Mouse (Mus musculus): ENCODE data around the gene Man2a2.
A peak's percentile ranks its signal among the peaks of the same experiment; 100 is the strongest.

Gene Man2a2

DNA sequence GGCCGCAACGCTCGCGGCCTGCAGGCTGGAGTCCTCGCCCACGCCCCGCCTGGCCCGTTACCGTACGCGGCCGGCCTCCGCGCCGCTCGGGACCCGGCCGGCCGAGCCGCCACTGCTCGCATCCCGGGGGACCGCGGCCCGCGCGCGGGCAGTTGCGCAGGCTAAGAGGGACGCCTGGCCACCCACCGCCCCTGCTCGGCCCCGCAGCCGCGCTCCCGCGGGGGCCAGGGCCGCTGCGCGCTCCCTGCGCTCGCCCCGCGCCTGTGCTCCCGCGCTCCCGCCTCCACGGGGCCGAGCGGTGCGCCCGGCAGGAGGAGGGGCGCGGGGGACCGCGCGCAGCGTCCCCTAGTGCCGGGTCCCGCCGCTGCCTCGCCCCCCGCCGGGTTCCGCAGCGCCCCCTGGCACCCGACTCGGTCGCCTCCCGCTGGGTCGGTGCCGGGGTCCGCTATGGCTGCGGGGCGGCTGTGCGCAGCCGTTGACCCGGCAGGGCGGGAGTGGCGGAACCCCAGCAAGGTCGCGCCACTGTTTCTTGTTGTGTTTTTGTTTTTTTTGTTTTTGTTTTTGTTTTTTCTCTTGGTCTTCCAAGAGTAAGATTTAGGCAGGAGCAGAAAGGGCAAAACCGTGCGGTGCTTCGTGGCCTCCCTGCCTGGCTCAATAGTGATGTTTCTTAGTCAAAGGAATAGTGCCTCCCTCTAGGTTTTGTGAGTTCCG lies at the start of gene Man2a2:
Gene Man2a2 (minus strand): TSS at position 335 of the 711 bp plus-strand sequence.
- DNase-seq, result peak; percentile 89

DNA sequence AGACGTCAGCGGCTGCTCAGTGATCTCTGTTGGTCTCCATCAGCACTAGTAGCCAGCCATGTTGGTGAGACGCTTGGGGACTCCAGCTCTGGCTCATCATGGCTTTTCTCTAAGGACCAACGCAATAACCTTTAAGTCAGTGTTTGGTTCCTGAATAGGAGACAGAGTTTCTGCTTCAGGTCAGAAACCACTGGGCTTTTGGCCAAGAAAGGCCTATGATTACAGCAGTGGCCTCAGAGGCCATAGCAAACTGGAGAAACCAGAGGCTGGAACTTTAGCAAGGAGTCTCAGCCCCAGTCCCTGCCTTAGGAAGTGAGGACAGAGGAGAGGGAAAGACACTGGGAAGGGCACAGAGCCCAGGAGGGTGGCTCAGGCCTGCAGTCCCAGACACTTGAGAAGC lies 49.4 kb upstream of the Man2a2 start:
- peak; percentile 59 for DNase-seq

DNA sequence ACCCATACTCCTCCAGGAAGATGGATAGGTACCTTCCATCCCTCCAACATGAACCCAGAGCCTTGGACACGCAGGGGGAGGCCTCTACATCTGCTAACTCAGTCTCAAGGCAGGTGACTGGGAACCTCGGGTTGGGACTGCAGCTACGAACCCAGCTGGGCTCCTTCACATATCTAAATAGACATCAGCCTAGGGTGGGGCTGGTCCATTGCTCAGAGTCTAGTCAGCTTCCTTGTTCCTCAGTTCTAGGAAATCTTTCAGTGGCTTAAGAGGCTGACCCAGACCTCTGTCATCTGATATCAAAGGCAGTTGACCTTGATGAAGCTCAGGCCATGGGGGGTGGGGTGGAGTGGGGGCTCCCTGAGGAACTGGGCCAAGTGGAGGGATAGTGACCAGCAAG lies 48.1 kb upstream of the Man2a2 start:
- DNase-seq, result no peak

DNA sequence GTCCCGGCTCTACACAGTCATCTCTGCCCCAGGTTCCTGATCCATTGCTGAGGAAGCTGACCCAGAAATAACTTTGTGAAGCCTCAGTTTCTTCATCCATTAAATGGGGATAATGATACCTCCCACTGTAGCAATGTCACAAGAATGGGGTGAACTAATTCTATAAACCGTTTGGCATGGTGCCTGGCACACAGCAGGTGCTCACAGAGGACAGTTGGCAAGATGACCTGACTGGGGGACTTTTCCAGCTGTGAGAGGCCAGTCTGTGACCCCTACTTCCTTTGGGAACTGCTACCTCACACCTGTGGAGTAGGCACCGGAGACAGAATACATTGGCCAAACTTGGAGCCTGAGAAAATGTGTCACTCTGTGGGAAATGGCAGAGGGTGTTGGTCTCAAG lies 46.9 kb upstream of the Man2a2 start:
- no peak for DNase-seq

DNA sequence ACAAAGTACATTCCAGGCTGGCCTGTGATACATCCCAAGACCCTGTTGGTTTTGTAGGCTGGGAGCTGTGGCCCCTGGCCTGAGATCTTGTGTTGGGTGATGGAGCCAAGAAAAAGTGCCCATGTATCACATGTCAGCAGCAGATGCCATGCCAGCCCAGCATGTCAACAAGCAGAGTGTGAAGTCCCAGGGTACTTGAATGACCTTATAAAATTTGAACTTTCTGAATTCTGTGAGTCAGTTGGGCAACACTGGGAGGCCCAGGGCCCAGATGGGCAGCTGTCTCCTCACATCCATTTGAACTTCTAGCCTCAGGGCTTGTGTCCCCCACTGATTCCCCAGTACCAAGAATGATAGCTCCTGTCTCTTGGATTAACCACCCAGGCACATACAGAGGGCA lies 46.4 kb upstream of the Man2a2 start:
- no peak for DNase-seq

DNA sequence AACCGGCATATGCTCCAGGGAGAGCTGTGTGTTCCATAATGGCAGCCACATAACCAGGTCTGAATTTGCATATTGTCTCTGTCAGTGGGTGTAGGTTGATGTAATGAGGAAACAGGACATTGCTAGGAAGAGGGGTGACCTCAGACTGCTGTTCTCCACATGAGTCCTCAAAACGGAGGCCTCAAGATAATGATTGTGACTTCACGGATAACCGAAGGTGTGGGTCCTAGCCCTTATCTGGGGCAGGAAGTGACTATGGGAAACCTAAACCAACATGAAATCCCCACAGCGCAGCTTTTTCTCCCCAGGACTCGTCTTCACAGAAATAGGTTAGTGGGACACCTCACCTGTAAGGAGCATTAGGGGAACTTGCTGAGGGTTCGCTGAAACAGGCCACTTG lies 45.8 kb upstream of the Man2a2 start:
- DNase-seq, result no peak

DNA sequence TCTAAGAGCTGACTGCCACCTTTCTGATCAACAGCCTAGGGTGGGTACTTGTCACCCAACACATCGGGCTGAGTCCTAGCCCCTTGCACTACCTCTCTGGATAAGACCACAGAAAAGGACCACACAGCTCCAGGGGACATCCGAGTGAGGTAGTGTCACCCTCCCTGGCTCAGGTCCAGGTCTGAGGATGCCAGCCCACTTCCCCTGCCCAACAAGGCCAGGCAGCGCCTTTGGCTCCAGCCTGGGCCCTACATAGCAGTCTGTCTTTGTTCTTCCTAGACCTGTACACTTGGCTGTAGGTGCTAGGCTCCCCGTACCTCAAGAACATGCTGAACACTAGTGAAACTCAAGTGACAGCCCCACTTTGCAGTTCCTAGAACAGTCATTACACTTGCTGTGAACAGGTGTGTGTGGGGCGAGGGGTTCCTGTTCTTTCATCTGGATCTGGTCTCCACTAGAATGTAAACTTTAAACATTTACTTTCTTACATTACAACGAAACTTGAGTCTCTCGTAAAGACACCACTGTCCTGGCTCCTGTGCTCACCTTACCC lies 43.2 kb upstream of the Man2a2 start:
- no peak for DNase-seq

DNA sequence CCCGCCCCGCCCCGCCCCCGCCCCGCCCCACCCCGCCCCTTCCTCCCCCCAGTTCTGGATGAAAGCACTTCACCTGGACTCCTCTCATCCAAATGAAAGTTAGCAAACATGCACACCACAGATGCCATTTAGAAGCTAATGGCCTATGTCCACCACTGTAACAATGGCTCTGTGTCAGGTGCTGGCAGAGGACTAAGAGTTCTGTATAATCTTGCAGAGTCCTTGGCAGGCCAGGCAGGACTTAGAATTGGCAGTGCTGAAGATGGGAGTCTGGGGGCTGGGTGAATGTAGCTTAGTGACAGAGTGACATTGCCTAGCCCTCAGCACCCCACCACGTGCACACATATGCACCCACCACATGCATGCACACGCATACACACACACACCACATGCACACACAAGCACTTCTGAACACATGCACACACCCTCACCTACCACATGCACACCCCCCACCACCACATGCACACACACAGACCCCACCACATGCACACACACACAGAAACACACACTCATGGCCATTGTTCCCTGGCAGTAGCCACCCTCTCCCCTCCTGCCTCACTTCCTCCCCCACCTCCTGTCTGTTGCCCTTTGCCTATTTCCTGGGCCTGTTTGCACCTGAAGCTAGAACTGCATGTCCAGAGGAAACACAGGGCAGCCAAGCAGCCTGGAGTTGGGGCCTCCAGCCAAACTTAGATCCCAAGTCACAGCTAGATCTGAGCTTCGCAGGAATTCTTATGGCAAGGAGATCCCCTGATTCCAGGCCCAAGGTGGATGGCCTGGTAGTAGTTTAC lies 42.5 kb upstream of the Man2a2 start:
- no peak for DNase-seq

DNA sequence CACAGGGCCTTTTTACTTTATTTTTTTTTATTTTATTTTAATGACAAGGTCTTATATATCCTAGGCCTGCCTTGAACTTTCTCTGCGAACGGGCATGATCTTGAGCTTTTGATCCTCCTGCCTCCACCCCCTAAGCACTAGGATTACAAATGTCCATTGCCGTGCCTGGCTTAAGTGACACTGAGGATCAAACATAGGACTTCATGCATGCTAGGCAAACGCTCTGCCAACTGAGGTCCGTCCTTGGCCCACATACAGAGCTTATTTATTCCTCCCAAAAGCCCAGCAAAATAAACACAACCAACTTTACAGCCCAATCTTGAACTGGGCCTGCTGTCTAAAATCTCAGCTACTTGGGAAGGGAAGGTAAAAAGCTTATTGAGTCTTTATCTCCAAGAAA lies 41.6 kb upstream of the Man2a2 start:
- no peak for DNase-seq

DNA sequence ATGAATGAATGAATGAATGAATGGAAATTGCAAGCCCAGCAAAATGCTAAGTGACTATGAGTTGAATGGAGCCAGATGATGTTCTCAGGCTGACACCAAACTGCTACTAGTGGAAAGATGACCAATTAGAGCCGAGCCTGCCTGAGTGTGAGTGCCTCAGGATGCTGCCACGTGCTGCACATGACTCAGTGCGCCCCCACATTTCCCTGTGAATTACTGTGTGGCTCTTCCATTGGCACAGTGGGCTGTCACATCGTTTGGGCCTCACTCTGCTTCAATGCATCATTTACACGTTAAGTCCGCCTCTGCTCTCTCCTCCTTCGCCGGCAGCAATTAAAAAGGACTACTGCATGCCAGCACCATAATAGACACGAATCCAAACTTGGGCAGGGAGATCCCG lies 41.1 kb upstream of the Man2a2 start:
- no peak for DNase-seq

DNA sequence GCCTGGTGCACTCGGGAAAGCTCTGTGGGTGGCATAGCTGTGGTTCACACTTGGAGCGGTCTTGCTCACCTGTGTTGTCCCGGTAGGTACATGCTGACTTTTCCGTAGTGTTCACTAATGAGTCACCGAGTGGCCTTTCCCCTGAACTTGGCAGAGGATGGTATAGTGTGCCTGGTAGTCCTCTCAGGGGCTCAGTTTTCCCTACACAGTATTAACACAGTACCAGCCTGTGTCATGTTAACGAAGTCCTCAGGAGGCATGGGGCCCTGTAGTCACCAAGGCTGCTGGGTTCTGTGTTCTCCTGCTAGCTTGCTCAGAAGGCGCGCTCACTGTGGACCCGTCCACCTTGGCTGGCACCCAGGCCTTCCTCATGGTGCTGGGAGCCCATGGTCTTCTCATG lies 39.2 kb upstream of the Man2a2 start:
- DNase-seq, result no peak

DNA sequence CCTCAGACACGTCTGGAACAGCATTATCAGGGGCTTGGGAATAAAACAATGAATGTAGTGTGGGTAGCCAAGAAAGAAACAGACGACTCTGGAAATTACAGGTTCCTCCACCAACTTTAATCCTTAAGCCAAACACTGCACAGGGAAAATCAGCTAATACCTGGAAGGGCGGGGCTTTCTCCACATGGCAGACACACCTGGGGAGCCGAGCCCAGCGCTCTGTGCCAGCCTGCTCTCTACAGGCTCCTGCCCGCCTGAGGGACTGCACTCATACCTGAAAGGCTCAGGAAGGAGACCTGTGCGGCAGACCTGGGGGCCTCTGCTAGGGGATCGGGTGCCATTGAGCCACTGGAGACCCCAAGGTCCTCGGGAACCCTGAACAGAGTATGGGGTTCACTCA lies 36.5 kb upstream of the Man2a2 start:
- DNase-seq, result no peak

DNA sequence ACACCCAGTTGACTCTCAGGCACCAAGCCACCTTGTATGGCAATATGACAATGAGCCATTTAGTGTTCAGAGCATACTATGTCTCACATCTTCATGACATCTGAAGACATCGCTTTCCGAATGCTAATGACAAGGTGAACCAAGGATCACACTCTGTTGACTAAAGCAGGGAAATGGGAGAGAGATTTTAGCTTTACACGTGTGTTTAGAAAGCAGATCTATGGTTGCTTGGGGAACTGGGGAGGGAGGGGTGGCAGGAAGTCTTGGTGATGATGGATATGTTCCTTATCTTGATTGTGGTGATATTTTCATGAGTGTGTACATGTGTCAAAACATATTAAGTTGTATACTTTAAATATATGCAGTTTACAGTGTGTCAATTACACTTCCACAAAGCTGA lies 35.0 kb upstream of the Man2a2 start:
- DNase-seq, result no peak

DNA sequence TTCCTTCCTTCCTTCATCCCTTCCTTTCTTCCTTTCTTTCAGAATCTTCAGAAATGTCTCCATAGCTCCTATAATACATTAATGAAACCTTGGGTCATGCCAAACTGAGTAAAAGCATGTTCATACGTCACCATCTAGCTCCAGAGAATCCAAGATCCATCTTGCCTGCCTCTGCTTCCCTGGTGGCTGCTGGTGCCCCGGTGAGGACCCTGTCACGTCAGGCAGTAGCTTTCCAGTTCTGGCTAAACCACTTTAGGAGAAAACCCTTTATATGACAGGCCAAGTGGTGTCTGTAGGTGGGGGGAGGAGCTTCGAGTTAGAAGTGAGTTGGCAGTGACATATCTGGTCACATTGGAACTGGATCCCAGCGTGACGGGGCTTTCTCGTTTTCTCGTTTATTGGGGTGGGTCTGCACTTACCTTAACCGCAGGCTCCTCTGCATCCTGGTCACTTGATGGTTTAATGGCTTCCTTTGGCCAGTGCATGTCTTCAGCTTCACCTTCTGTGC lies 34.1 kb upstream of the Man2a2 start, which contains the start of gene Furin:
Gene Furin (minus strand): TSS at position 249 of the 508 bp plus-strand sequence.
- no peak for DNase-seq

DNA sequence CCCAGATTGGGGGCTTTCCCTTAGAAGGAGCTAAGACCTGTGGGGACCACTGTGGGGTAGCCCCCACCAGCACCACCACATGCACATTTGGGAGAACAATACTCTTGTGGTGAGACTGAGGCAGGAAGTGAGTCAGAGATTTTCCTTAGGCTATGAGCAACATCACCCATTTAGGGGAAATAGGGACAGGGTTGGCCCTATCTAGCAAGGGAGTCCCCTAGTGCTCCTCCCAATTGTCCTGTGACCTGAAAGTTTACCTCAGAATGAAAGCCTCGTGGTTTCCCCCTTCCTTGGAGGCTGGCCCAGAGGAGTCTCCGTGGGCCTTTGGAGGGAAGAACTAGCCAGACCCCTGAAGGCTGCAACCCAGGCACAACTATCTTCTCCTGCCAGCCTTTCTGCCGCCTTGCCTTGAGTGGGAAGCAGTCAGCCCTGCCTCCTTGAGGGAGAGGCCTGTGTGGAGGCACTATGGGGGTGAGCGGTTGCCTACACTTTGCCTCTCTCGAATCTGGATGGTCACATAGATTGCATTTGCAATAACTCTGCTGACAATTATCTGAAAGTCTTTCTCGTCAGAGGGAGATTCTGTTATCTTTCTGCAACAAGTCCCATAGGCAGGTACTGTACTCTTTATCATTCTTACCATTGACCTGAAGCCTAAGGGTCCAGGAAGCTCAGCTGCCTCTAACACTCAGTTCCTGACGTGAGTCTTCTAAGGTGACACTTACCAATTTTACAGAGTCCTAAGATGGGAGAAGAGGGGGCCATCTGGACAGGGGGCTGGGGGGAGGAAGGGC lies 33.1 kb upstream of the Man2a2 start:
- no peak for DNase-seq

DNA sequence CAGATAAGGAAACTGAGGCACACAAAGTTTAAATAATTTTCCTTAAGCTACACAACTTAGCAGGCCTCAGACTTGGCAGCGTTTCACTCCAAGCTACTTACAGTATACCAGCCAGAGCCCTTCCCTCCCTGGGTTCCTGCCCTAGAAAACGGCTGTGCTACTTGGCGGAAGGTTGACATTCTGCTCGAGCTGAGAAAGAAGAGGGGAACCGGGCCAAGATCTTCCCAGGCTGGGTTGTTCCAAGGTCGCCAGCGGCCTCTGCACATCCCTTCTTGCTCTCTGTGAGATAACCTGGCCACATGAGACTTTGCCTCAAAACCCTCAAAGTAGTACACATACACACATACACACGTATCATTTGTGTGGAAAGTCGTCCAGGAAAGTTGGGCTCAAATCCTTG lies 32.4 kb upstream of the Man2a2 start:
- peak; percentile 74 for DNase-seq

DNA sequence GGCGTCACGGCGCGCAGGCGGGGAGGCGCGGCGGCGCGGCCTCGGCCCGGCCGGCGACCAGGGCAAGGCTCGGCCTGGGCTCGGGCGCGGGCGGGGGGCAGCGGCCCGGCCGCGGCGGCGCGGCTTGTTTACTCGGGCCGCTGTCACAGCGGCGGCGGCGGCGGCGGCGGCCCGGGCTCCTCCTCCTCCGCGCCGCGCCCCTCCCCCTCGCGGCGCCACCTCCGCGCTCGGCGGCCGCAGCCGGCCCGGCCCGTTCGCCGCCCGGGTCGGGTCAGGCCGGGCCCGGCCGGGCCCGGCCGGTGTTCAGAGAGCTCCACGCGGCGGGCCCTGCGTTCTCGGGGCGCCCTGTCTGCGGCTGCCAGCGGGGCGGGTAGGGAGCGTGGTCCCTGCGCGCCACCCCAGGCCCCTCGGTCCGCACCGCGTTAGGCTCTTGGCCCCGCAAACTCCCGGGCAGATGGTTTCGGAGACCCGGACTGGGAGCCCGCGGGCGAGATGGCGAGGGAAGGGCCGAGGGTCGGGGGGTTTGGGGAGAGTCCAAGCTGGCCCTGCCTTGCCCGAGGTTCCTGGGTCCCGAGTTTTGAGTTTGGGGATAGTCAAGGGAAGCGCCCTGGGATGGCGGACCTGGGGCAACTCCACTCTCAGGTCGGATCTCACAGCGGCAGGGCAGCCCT lies 31.6 kb upstream of the Man2a2 start:
- DNase-seq, result peak; percentile 89

DNA sequence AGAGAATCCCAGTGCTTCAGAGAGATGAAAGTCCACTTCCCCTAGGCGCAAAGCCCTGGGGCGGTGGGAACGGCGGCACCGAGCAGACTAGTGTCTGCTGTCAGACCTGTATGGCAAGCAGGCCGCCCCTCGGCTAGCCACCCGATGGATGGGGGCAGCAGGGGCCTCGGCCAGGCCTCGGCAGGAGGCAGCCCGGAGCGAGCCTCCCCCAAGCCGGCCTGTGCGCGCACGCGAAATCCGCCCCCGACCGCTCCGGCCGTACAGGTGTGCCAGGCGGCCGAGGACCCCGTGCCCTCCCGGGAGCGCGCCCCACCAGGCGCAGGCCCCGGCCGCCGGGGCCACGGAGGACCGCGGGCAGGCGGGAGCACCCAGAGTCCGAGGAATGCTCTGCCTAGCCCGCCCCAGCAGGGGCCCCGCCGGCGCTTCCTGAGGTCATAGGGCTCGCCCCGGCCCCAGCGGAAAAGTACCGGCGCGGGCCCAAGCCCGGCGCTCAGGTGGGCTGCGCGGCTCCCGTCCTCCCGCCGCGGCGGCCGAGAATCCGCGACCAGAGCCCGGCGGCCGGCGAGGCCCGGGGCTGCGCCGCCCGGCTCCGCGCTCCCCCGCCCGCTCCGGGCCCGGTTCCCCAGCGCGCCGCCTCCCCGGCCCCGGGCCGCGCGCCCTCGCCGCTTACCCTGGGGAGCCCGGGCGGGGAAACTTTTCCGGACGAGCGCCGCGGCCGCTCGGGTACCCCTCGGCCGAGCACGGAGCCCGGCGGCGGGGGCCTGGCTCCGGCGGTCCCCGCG lies 30.9 kb upstream of the Man2a2 start:
- peak; percentile 75 for DNase-seq

DNA sequence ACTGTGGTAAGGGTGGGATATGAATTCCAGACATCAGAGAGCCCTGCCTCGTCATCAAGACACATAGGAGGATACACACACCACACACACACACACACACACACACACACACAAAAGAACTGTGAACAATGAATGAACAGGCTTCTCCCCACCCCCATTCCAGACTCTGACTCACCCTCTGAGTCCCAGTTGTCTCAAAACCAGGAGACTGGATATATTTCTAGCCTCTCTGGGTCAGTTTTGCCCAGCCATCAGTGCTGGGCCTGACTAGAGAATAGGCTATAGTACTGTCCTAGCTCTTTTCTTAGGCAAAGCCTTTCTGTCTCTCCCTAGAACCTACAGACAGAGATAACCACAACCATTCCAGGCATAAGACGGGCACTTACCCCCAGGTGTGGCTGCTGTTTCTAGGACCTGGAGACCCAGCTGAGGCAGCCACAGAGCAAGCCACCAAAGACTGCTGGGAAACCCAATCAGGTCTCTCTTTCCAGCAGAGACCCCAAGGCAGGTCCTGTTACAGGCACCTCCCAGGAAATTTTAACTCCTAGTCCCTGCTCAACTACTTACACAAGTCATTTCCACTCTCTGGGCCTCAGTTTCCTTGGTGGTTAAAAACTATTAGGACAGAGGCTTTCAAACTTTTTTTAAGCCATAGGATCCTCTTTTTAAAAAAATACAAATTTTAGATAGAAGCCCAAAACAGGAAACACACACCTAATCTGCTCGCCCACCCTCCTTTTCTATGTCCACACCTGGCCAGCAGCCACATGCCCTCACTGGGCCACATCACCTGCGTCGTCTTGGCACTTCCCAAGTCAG lies 30.1 kb upstream of the Man2a2 start:
- no peak for DNase-seq

DNA sequence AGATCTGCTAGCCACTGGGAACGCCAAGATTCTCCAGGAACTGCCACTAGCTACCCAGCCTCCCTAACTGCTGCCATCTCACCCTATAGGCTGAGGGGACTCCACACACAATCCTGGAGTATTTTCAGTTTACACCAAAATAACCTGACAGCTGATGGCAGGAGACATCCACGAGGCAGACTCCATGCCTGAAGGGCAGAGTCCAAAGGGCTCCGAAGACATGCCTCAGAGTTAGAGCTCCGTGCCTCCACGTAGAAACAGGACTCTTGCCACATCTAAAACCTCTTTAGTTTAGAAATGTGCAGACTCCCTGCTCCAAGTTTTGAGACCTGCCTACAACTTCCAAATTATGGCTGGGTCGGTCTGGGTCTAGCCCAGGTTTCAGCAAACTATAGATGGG lies 29.4 kb upstream of the Man2a2 start:
- peak; percentile 70 for DNase-seq

DNA sequence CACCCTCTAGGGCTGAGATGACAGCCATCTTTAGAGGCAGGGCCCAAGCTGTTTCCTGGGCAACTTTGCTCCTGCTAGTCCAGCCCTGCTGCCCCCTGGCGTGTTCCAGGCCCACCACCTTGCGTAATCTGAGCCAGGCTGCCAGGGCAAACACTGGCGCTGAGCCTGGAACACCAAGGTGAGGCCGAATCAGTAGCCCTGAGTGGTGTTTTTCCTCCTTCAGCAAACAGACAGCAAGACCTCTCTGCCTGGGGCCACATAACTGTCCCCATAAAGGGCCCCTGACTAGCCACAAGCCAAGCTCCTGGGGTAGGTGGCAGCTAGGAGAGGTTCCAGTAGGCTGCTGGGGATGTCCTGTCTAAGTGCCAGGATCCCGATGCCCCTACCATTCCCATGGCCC lies 28.9 kb upstream of the Man2a2 start:
- peak; percentile 84 for DNase-seq

Data from kidney, postnatal 14 days (tissue).